Mouse (Mus musculus) liver, adult 2 months (tissue): Measurements from ENCODE around the gene Fgfr2. TPM values are rescaled to one million over a fixed set of nuclear protein-coding genes. Genes with fewer than 3 reads are reported as not detected.

Experiments used
- DNase-seq: peaks from one replicate; pipeline ENCODE4 v3.0.0-alpha.2; 2011; ENCODE audit warnings: low read depth, low spot score; ENCODE audit errors: extremely low read depth
- H3K27ac ChIP-seq: fragments of 200-500 bp; replicated peaks from 2 replicates; pipeline ENCODE4 v1.5.1; 2012; ENCODE audit warnings: low read depth, mild to moderate bottlenecking, control low read depth, inconsistent platforms, low read length; ENCODE audit not compliant: insufficient read depth
- H3K27me3 ChIP-seq: fragments of 200-500 bp; 2 replicates; pipeline ENCODE4 v1.6.1; 2012; ENCODE audit warnings: mild to moderate bottlenecking, moderate library complexity, low read length, inconsistent platforms; ENCODE audit not compliant: control insufficient read depth, insufficient read depth
- H3K36me3 ChIP-seq: fragments of 200-500 bp; 2 replicates; pipeline ENCODE4 v1.6.1; 2012; ENCODE audit warnings: low read length, inconsistent platforms; ENCODE audit not compliant: control insufficient read depth, insufficient read depth
- H3K4me1 ChIP-seq: fragments of 200-500 bp; 2 replicates; pipeline ENCODE4 v1.6.1; 2011; ENCODE audit warnings: low read length; ENCODE audit not compliant: control insufficient read depth, insufficient read depth
- H3K4me3 ChIP-seq: fragments of 200-500 bp; 2 replicates; pipeline ENCODE4 v1.5.1; 2011; ENCODE audit warnings: low read depth, mild to moderate bottlenecking, control low read depth, low read length, moderate library complexity; ENCODE audit not compliant: insufficient read depth
- H3K79me2 ChIP-seq: fragments of 200-500 bp; 2 replicates; pipeline ENCODE4 v1.6.1; 2012; ENCODE audit warnings: inconsistent platforms, mild to moderate bottlenecking, low read length, moderate library complexity; ENCODE audit not compliant: control insufficient read depth, insufficient read depth
- H3K9ac ChIP-seq: fragments of 200-500 bp; 2 replicates; pipeline ENCODE4 v1.6.1; 2012; ENCODE audit warnings: low read depth, mild to moderate bottlenecking, control low read depth, inconsistent platforms, low read length
- CTCF ChIP-seq: fragments of 200-500 bp; IDR thresholded peaks from 2 replicates; pipeline ENCODE4 v1.5.1; 2011; ENCODE audit warnings: low read depth, low read length, control low read depth
- POLR2A ChIP-seq: fragments of 200-500 bp; IDR thresholded peaks from 2 replicates; pipeline ENCODE4 v1.6.1; 2011; ENCODE audit warnings: low read length, control low read depth; ENCODE audit not compliant: insufficient read depth; ENCODE audit errors: extremely low read depth
- WGBS: fragments of 180-500 bp; shearing (Covaris S2); methylation state at CpG from one replicate; pipeline ENCODE4 v1.1.7; 2018; 5-methylcytosine and 5-hydroxymethylcytosine counted together
- polyA plus RNA-seq: library from polyadenylated mRNA; depleted of rRNA; stranded (reverse); fragments of >200 nt; gene quantifications from 2 replicates; pipeline ENCODE4 v1.2.3, GENCODE M21; 2012
- total RNA-seq: library from RNA; depleted of rRNA; stranded (reverse); fragments of >200 nt; gene quantifications from 2 replicates; pipeline ENCODE4 v1.2.3, GENCODE M21; 2014

Gene Fgfr2
- total and polyA plus RNA-seq, 2 experiments = 16.7 to 35.2 TPM

GRCm38 (mm10) chr7:130892973-130893372 is 2230.2 kb downstream of the Fgfr2 start:
- 34% methylated on average over 6 of the region's 6 CpGs for WGBS
- Histone ChIP-seq H3K4me1 (no peaks in the 10 kb centered on the region), H3K4me3 (no peak overlapping the region), H3K27ac (no peak overlapping the region), H3K79me2 (no peaks in the 10 kb centered on the region), H3K9ac (no peak overlapping the region), H3K27me3 (no peaks in the 10 kb centered on the region), H3K36me3 (peaks cover 9% of the 10 kb centered on the region; the same call in 1 of the 2 replicates)
- DNase-seq = peak; percentile 28
- TF ChIP-seq POLR2A (no peak), CTCF (no peak)

GRCm38 (mm10) chr7:130890871-130891270 is 2232.3 kb downstream of the Fgfr2 start:
- peaks cover 6% of the 10 kb centered on the region for H3K36me3 ChIP-seq
- DNase-seq = no peak
- TF ChIP-seq POLR2A (no peak), CTCF (no peak)
- H3K9ac ChIP-seq = no peak overlapping the region
- no peak overlapping the region for H3K4me3 ChIP-seq
- H3K27me3 ChIP-seq = no peaks in the 10 kb centered on the region
- 73% methylated on average over 2 of the region's 2 CpGs for WGBS
- H3K27ac ChIP-seq = no peak overlapping the region
- H3K79me2 ChIP-seq = no peaks in the 10 kb centered on the region
- H3K4me1 ChIP-seq = no peaks in the 10 kb centered on the region

GRCm38 (mm10) chr7:130887946-130888345 is 2235.2 kb downstream of the Fgfr2 start:
- peaks cover 9% of the 10 kb centered on the region for H3K36me3 ChIP-seq
- no peaks in the 10 kb centered on the region for H3K27me3 ChIP-seq
- TF ChIP-seq POLR2A = no peak
- TF ChIP-seq CTCF = no peak
- DNase-seq = no peak
- no peak overlapping the region for H3K27ac ChIP-seq
- no peaks in the 10 kb centered on the region for H3K4me1 ChIP-seq
- no peak overlapping the region for H3K9ac ChIP-seq
- WGBS = 84% methylated on average over 3 of the region's 3 CpGs
- H3K4me3 ChIP-seq = no peak overlapping the region
- H3K79me2 ChIP-seq = no peaks in the 10 kb centered on the region

GRCm38 (mm10) chr7:130886246-130886645 is 2236.9 kb downstream of the Fgfr2 start:
- TF ChIP-seq POLR2A (no peak), CTCF (no peak)
- no peaks in the 10 kb centered on the region for H3K27me3 ChIP-seq
- 85% methylated on average over 3 of the region's 3 CpGs for WGBS
- DNase-seq = no peak
- H3K4me1 ChIP-seq = no peaks in the 10 kb centered on the region
- no peak overlapping the region for H3K9ac ChIP-seq
- peaks cover 16% of the 10 kb centered on the region for H3K36me3 ChIP-seq
- no peak overlapping the region for H3K4me3 ChIP-seq
- H3K27ac ChIP-seq = no peak overlapping the region
- no peaks in the 10 kb centered on the region for H3K79me2 ChIP-seq

- WGBS = 94% methylated on average over 2 of the region's 2 CpGs
- no peak for DNase-seq
- no peak overlapping the region for H3K4me3 ChIP-seq
- H3K27me3 ChIP-seq = no peaks in the 10 kb centered on the region
- TF ChIP-seq CTCF (no peak), POLR2A (no peak)
- H3K36me3 ChIP-seq = peaks cover 18% of the 10 kb centered on the region
- no peaks in the 10 kb centered on the region for H3K4me1 ChIP-seq
- no peak overlapping the region for H3K9ac ChIP-seq
- no peak overlapping the region for H3K27ac ChIP-seq
- H3K79me2 ChIP-seq = no peaks in the 10 kb centered on the region
Observed at GRCm38 (mm10) chr7:130884161-130884560, 2239.0 kb downstream of the Fgfr2 start.

- Histone ChIP-seq H3K27ac (no peak overlapping the region), H3K4me1 (peaks cover 1% of the 10 kb centered on the region; the same call in 1 of the 2 replicates), H3K27me3 (no peaks in the 10 kb centered on the region), H3K9ac (no peak overlapping the region), H3K4me3 (no peak overlapping the region), H3K79me2 (peaks cover 6% of the 10 kb centered on the region; the same call in 1 of the 2 replicates), H3K36me3 (no peaks in the 10 kb centered on the region)
- TF ChIP-seq POLR2A (no peak), CTCF (no peak)
- 74% methylated on average over 3 of the region's 3 CpGs for WGBS
- no peak for DNase-seq
Observed at GRCm38 (mm10) chr7:130867256-130867655, 2255.9 kb downstream of the Fgfr2 start.
